Mouse (Mus musculus) embryonic facial prominence, embryonic 12.5 days (tissue): ENCODE measurements at regions not wholly inside any gene's neighbourhood (a gene's known extent, or its start where the extent isn't known, plus 50 kb on each side); places are given as distances from the start of the nearest gene placed in this dataset.

Experiments used
- ATAC-seq: fragments of 200-750 bp; cut with Nextera tagmentation; 2 replicates; pipeline ENCODE4 v1.8.0; 2017; ENCODE audit not compliant: insufficient number of reproducible peaks, insufficient read depth, low FRiP score, low TSS enrichment
- H3K27ac ChIP-seq: fragments of 300-500 bp; sonication (generic); 2 replicates; pipeline ENCODE4 v1.5.1; 2016; ENCODE audit warnings: mild to moderate bottlenecking
- H3K27me3 ChIP-seq: fragments of 300-500 bp; sonication (generic); 2 replicates; pipeline ENCODE4 v1.6.1; 2016; ENCODE audit warnings: mild to moderate bottlenecking, moderate library complexity
- H3K36me3 ChIP-seq: fragments of 300-500 bp; sonication (generic); 2 replicates; pipeline ENCODE4 v1.6.1; 2016; ENCODE audit warnings: mild to moderate bottlenecking
- H3K4me1 ChIP-seq: fragments of 300-500 bp; sonication (generic); 2 replicates; pipeline ENCODE4 v1.6.1; 2016
- H3K4me2 ChIP-seq: fragments of 300-500 bp; sonication (generic); replicated peaks from 2 replicates; pipeline ENCODE4 v1.6.1; 2016; ENCODE audit warnings: mild to moderate bottlenecking, moderate library complexity
- H3K4me3 ChIP-seq: fragments of 300-500 bp; sonication (generic); 2 replicates; pipeline ENCODE4 v1.5.1; 2016; ENCODE audit warnings: mild to moderate bottlenecking
- H3K9ac ChIP-seq: fragments of 300-500 bp; sonication (generic); 2 replicates; pipeline ENCODE4 v1.6.1; 2016; ENCODE audit warnings: mild to moderate bottlenecking, moderate library complexity
- H3K9me3 ChIP-seq: fragments of 300-500 bp; sonication (generic); 2 replicates; pipeline ENCODE4 v1.6.1; 2016; ENCODE audit warnings: mild to moderate bottlenecking, moderate library complexity
- WGBS: fragments of 180-500 bp; shearing (Covaris S2); methylation state at CpG from one replicate; pipeline ENCODE4 v1.1.7; 2016; 5-methylcytosine and 5-hydroxymethylcytosine counted together

GRCm38 (mm10) chr17:62467072-62467471 lies 414.0 kb downstream of the Efna5 start:
- ATAC-seq, result no peak
- H3K36me3 ChIP-seq, result no peaks in the 10 kb centered on the region
- 81% methylated on average over 5 of the region's 5 CpGs for WGBS

DNA sequence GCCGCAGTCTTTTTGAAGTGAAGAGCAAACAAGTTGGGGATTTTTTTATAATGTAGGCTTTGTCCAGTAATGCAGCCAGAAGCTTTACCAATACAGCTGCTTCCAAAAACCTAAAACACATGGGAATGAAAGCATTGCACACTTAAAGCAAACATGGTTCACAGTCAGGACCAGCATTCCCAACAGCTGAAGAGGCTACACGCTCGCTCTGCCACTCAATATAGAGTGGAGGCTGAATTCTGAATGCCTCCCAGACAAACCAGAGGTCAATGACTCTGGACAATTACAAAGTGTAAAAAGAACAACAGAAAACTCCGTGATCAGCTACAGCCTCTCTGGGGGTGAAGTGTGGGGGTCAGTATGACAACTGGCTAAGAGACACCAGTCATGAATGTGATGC lies 416.1 kb downstream of the Efna5 start:
- Histone ChIP-seq H3K36me3 (no peaks in the 10 kb centered on the region), H3K27ac (no peak overlapping the region), H3K4me2 (no peak overlapping the region), H3K9me3 (no peaks in the 10 kb centered on the region), H3K9ac (no peak overlapping the region), H3K4me3 (no peak overlapping the region), H3K27me3 (no peaks in the 10 kb centered on the region), H3K4me1 (no peaks in the 10 kb centered on the region)
- WGBS, result 69% methylated on average over 4 of the region's 4 CpGs
- ATAC-seq, result no peak

More at GRCm38 (mm10) chr17:62467072-62467471, 414.0 kb downstream of the Efna5 start:
- H3K4me2 ChIP-seq, result no peak overlapping the region
- no peaks in the 10 kb centered on the region for H3K27me3 ChIP-seq
- H3K9me3 ChIP-seq, result no peaks in the 10 kb centered on the region
- no peaks in the 10 kb centered on the region for H3K4me1 ChIP-seq
- H3K4me3 ChIP-seq, result no peak overlapping the region
- H3K9ac ChIP-seq, result no peak overlapping the region
- H3K27ac ChIP-seq, result no peak overlapping the region

DNA sequence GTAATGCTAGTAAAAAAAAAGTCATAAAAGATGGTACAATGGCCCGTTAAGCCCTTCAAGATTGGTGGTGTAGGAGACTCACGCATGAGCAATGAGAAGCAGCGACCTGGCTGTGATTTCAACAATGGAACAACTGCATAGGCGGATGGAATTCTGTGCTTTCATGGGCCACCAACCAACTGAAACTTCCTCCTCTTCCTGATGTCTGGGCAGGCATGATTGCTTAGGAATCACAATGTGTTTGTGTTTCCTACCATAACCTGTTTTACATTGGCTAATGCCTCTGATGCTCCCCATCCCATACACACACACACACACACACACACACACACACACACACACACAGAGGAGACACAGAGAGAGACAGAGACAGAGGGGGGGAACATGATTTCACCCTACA lies 416.9 kb downstream of the Efna5 start:
- Histone ChIP-seq H3K9me3 (no peaks in the 10 kb centered on the region), H3K27me3 (no peaks in the 10 kb centered on the region), H3K27ac (no peak overlapping the region), H3K4me1 (no peaks in the 10 kb centered on the region), H3K4me2 (no peak overlapping the region), H3K36me3 (no peaks in the 10 kb centered on the region), H3K9ac (no peak overlapping the region), H3K4me3 (no peak overlapping the region)
- ATAC-seq, result no peak
- 88% methylated on average over 4 of the region's 4 CpGs for WGBS

DNA sequence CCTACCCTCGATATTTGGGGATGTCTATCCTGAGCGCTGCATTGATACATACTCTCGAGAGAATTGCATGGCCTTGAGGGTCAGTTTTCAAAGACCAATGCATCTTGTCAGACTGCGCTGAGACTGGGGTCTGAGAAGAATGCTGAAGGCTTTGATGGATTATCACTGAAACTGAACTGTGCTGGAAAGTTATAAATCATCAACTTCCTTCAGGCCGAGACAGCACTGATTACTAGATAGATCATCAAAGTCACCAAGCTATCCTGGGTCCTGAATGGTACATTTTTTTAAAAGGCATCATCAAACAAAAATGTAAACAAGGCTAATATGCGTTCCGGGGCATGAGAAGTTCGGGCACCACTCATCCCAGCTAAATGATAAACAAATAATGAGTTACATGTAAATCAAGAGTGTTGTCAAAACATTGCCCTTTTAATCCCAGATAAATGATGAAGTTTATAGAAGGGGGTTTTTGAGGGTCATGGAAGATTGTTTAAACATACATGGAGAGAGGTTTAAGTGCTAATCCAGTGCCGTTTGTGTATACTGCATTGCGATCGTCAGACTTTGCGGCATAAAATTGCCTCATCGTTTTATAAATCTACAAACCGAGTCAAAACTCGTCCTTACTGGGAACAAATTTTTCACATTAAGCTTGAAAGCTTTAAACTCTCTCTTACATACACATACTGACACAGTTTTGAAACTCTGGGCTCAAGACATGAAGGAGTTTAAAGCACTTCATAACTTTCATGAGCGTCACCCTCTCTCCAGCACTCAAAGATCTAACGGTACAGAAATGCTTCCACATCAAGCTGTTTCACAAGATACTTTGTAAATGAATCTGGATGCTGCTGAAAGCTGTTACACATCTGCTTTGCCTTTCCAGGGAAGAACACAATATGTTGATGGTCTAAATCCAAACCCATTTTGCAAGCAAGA lies 419.5 kb downstream of the Efna5 start:
- WGBS, result 59% methylated on average over 17 of the region's 17 CpGs

DNA sequence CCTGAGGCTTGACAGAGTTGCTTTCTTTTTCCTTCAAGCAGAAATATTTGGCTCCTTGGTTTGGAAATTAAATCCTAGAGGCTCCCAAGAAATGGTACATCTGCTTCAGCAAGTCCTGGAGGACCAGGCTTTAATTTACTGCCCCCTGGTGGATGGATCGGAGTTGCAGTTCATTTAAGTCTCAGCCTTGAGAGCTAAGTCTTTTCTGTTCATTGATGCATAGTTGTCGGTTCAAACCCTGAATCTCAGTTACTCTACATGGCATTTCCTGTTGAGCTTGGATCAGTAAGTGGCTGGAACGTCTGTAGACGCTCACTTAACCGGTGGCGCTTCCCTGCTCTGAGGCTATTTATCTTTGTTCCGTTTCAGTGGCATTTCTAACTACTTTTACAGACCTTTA lies 422.2 kb downstream of the Efna5 start:
- Histone ChIP-seq H3K36me3 (no peaks in the 10 kb centered on the region), H3K4me1 (no peaks in the 10 kb centered on the region), H3K4me2 (no peak overlapping the region), H3K4me3 (no peak overlapping the region), H3K27me3 (no peaks in the 10 kb centered on the region), H3K27ac (no peak overlapping the region), H3K9me3 (no peaks in the 10 kb centered on the region), H3K9ac (no peak overlapping the region)
- WGBS, result 36% methylated on average over 7 of the region's 7 CpGs
- no peak for ATAC-seq

More for the DNA sequence above, 419.5 kb downstream of the Efna5 start:
- no peak overlapping the region for H3K27ac ChIP-seq
- no peaks in the 10 kb centered on the region for H3K27me3 ChIP-seq
- H3K4me1 ChIP-seq, result no peaks in the 10 kb centered on the region
- no peak overlapping the region for H3K4me2 ChIP-seq
- H3K36me3 ChIP-seq, result no peaks in the 10 kb centered on the region
- no peak overlapping the region for H3K9ac ChIP-seq
- ATAC-seq, result no peak
- no peak overlapping the region for H3K4me3 ChIP-seq
- H3K9me3 ChIP-seq, result no peaks in the 10 kb centered on the region

DNA sequence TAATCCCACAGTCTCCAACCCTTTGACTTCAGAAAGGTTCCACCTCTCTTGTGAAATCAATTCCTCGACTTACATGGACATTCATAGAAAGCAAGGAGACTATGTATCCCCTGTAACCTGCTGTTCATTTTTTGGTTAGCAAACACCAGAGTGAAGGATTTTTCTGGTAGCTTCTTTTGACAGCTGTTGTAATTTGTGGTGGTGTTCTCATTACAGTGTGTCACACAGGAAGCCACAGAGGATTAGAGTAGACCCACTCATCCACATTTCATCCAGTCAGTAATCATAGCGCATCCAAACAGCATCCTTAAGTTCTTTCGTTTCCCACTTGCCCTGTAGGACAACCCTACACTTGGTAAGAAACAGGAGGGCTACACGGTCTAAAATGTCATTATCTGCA lies 443.1 kb downstream of the Efna5 start:
- 64% methylated on average over 4 of the region's 4 CpGs for WGBS
- Histone ChIP-seq H3K9ac (no peak overlapping the region), H3K4me3 (no peak overlapping the region), H3K36me3 (no peaks in the 10 kb centered on the region), H3K27ac (no peak overlapping the region), H3K4me1 (no peaks in the 10 kb centered on the region), H3K27me3 (no peaks in the 10 kb centered on the region), H3K9me3 (no peaks in the 10 kb centered on the region), H3K4me2 (no peak overlapping the region)
- ATAC-seq, result no peak

DNA sequence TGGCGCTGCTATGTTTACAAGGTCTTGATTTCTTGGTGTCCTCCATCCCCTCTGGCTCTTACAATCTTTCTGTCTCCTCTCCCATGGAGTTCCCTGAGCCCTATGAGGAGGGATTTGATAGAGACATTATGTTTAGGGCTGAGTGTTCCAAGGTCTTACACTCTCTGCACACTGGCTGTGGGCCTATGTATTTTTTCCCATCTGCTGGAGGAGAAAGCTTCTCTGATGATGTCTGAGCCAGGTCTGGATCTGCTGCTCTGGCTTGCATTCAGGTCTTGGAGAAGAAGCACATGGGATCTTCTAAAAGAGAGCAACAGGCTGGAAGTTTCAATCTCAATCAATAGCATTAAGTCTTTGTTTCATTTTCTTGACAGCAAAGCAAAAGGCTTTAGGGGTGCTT lies 445.1 kb downstream of the Efna5 start:
- no peak overlapping the region for H3K4me2 ChIP-seq
- no peak overlapping the region for H3K9ac ChIP-seq
- no peaks in the 10 kb centered on the region for H3K27me3 ChIP-seq
- H3K36me3 ChIP-seq, result no peaks in the 10 kb centered on the region
- no peaks in the 10 kb centered on the region for H3K4me1 ChIP-seq
- WGBS, result 91% methylated on average over 1 of the region's 1 CpGs
- H3K4me3 ChIP-seq, result no peak overlapping the region
- no peak overlapping the region for H3K27ac ChIP-seq
- no peak for ATAC-seq
- H3K9me3 ChIP-seq, result no peaks in the 10 kb centered on the region

DNA sequence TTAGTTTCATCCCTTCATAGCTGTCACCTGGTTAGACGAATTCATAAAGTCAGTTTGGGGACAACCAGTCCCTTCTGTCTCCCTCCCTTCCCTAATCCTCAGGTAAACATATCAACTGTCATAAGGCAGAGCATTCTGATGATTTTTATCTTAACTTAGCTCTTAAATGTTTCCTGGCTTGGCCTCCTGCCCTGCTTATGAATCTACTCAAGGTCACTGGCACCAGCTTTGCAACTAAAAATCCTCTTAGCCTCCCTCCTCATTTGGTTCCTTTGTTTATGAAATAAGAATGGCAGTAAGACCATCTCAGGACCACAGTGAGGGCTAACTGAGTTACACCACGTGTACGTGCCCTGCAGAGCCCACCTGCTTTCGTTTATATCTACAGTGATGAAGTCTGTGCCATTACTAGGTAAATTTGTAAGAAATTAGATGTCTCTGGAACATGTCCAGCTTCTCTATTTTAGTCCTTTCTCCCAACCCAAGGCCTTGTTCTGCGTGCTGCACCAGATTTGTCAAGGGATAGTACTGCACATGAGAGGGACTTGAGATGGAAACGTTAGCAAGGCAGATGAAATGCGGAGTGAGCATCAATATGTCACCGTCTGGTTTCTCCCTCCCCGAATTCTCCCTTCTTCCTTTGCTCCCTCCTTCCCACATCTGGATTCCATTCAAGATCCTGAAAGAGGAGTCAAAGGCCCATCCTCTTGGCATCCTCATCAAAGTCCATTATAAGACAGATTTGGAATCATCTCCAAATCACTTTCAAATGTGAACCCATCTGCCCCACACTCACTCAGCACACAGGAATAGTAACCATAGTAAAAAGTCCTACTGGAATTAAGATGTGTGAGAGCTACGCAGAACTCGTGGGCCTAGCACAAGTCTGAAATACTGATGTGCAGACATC lies 457.4 kb downstream of the Efna5 start:
- ATAC-seq, result no peak
- H3K27me3 ChIP-seq, result no peaks in the 10 kb centered on the region
- no peak overlapping the region for H3K9ac ChIP-seq
- H3K4me2 ChIP-seq, result no peak overlapping the region
- peak overlapping the region; percentile 50; the same call in 1 of the 2 replicates for H3K27ac ChIP-seq
- H3K36me3 ChIP-seq, result no peaks in the 10 kb centered on the region
- no peak overlapping the region for H3K4me3 ChIP-seq
- peaks cover 5% of the 10 kb centered on the region; the same call in 1 of the 2 replicates for H3K4me1 ChIP-seq
- H3K9me3 ChIP-seq, result no peaks in the 10 kb centered on the region
- WGBS, result 47% methylated on average over 11 of the region's 11 CpGs

- no peak for ATAC-seq
- H3K27ac ChIP-seq, result no peak overlapping the region
- H3K27me3 ChIP-seq, result no peaks in the 10 kb centered on the region
- no peak overlapping the region for H3K9ac ChIP-seq
- 73% methylated on average over 8 of the region's 8 CpGs for WGBS
- no peaks in the 10 kb centered on the region for H3K9me3 ChIP-seq
- no peak overlapping the region for H3K4me3 ChIP-seq
- no peak overlapping the region for H3K4me2 ChIP-seq
- H3K4me1 ChIP-seq, result no peaks in the 10 kb centered on the region
- H3K36me3 ChIP-seq, result no peaks in the 10 kb centered on the region
Observed at GRCm38 (mm10) chr17:62417584-62417983, 463.5 kb downstream of the Efna5 start.

- no peak overlapping the region for H3K4me3 ChIP-seq
- no peak overlapping the region for H3K9ac ChIP-seq
- H3K27ac ChIP-seq, result no peak overlapping the region
- no peaks in the 10 kb centered on the region for H3K9me3 ChIP-seq
- H3K27me3 ChIP-seq, result no peaks in the 10 kb centered on the region
- H3K4me2 ChIP-seq, result no peak overlapping the region
- H3K4me1 ChIP-seq, result no peaks in the 10 kb centered on the region
- H3K36me3 ChIP-seq, result no peaks in the 10 kb centered on the region
- ATAC-seq, result no peak
- 86% methylated on average over 4 of the region's 4 CpGs for WGBS
Observed at GRCm38 (mm10) chr17:62415152-62415551, 466.0 kb downstream of the Efna5 start.

GRCm38 (mm10) chr17:62412666-62413180 lies 468.4 kb downstream of the Efna5 start:
- Histone ChIP-seq H3K4me1 (no peaks in the 10 kb centered on the region), H3K4me3 (no peak overlapping the region), H3K36me3 (no peaks in the 10 kb centered on the region), H3K27me3 (no peaks in the 10 kb centered on the region), H3K9ac (no peak overlapping the region), H3K27ac (no peak overlapping the region), H3K4me2 (no peak overlapping the region), H3K9me3 (no peaks in the 10 kb centered on the region)
- no peak for ATAC-seq
- WGBS, result 85% methylated on average over 12 of the region's 12 CpGs
